Mouse (Mus musculus) cerebellum, adult 2 months (tissue): ENCODE measurements around the gene Itpkb. TPM values are rescaled to one million over a fixed set of nuclear protein-coding genes. Genes with fewer than 3 reads are reported as not detected.

Experiments
- DNase-seq, 2 experiments: peaks; one replicate each; pipeline ENCODE4 v3.0.0; 2021
- H3K27ac ChIP-seq: fragments of 200-500 bp; 2 replicates; pipeline ENCODE4 v1.5.1; 2012; ENCODE audit warnings: low read length, control low read depth, inconsistent platforms; ENCODE audit not compliant: insufficient read depth
- H3K27me3 ChIP-seq: fragments of 200-500 bp; 2 replicates; pipeline ENCODE4 v1.6.1; 2012; ENCODE audit warnings: inconsistent platforms, mild to moderate bottlenecking, low read length, moderate library complexity; ENCODE audit not compliant: control insufficient read depth, insufficient read depth
- H3K4me1 ChIP-seq: fragments of 200-500 bp; 2 replicates; pipeline ENCODE4 v1.6.1; 2011; ENCODE audit warnings: low read length; ENCODE audit not compliant: control insufficient read depth, insufficient read depth
- H3K4me3 ChIP-seq: fragments of 200-500 bp; replicated peaks from 2 replicates; pipeline ENCODE3; 2011; ENCODE audit warnings: mild to moderate bottlenecking, low read depth, low read length, control low read depth; ENCODE audit not compliant: insufficient read depth
- CTCF ChIP-seq: fragments of 200-500 bp; IDR thresholded peaks from 2 replicates; pipeline ENCODE4 v1.5.1; 2011; ENCODE audit warnings: low read depth, mild to moderate bottlenecking, control low read depth, low read length, moderate library complexity, borderline replicate concordance; ENCODE audit not compliant: insufficient read depth
- POLR2A ChIP-seq: fragments of 200-500 bp; IDR thresholded peaks from 2 replicates; pipeline ENCODE4 v1.6.1; 2011; ENCODE audit warnings: low read length, control low read depth, borderline replicate concordance; ENCODE audit not compliant: insufficient read depth
- WGBS: fragments of 180-500 bp; shearing (Covaris S2); methylation state at CpG from one replicate; pipeline ENCODE4 v1.1.7; 2018; 5-methylcytosine and 5-hydroxymethylcytosine counted together
- polyA plus RNA-seq: library from polyadenylated mRNA; depleted of rRNA; stranded (reverse); fragments of >200 nt; gene quantifications from 2 replicates; pipeline ENCODE4 v1.2.3, GENCODE M21; 2012

Itpkb gene
- polyA plus RNA-seq, 1 experiment = 34.1 TPM

DNA sequence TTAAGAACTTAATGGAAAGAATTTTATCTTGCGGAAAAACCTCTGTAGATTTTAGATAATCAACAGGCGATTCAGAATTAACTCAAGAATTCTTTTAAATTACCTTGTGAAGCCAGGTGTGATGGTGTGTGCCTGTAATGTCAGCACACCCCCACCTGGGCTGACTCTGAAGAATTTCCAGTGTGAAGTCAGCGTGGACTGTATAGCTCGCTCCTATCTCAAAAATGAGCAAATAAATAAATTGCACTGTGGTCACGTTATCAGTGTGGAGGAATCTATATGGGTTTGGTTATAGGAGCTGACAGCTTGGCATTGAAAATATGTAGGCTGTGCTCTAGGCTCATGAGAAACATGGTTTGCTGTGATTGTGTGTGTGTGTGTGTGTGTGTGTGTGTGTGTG, 8.9 kb downstream of the Itpkb start:
- WGBS = 93% methylated on average over 5 of the region's 5 CpGs
- Histone ChIP-seq H3K27me3 (no peaks in the 10 kb centered on the region), H3K4me1 (peaks cover 6% of the 10 kb centered on the region), H3K4me3 (no peak overlapping the region), H3K27ac (no peak overlapping the region)
- DNase-seq = no peak
- TF ChIP-seq CTCF (no peak), POLR2A (no peak)

DNA sequence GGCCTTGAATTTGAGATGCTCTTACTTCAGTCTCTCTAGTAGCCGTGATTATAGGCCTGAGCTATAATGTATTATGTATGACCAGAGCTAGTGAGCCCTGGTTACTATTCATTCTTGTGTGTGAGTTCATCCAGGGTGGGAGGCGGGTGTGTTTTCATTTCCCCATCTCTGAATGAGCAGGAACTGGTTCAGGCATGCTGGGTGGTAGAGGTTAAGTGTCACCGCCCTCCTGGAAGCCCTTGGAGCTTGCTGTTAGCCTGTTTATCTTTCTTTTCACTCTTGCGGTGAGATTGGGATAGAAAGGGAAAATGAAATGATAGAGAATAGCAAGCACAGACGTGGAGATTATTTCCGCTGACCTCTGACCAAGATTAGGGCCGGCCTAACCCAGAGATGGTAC, 12.7 kb downstream of the Itpkb start:
- 88% methylated on average over 7 of the region's 7 CpGs for WGBS
- TF ChIP-seq POLR2A (no peak), CTCF (no peak)
- H3K4me3 ChIP-seq = no peak overlapping the region
- H3K4me1 ChIP-seq = 0 out of 2 replicates have a peak, but pooled peaks cover 4% of the 10 kb centered on the region
- DNase-seq = no peak
- H3K27ac ChIP-seq = no peak overlapping the region
- no peaks in the 10 kb centered on the region for H3K27me3 ChIP-seq

DNA sequence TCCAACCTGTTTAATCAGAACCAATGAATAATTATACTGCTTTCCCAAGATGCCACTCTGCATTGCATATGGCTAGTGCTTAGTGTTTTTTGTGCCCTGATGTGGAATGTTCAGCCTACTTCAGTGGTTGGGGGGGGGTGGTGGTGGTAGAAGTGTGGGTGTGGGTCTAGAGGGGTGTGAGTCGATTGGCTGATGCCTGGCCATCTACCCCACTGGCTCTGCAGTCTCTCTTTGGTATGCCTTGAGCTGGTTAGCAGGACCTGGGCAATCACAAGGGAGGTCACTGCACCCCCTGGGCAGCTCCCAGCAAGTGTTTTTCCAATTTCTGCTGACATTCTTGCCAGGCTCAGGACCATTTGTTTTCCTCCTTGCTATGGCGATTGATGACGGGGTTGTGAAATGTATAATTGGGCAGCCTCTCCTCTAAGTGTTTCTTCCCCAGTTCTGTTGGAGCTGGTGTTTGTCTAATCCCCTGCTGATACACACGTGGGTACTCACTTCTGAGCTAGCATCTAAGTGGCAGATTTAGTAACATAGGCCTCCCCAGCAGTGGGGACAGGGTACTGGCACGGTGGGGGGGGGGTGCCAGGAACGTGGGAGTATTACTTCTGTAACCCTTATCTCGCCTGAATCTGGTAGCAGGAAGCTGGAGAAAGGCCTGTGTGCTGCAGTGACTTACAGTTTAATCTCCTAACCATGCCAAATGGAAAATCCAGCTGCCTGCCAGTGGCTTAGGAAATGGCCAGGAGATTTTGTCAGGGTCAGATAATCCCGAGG, 13.3 kb downstream of the Itpkb start:
- 64% methylated on average over 8 of the region's 8 CpGs for WGBS
- 0 out of 2 replicates have a peak, but pooled peaks cover 4% of the 10 kb centered on the region for H3K4me1 ChIP-seq
- DNase-seq = no peak
- H3K27me3 ChIP-seq = no peaks in the 10 kb centered on the region
- no peak for TF ChIP-seq POLR2A
- TF ChIP-seq CTCF = no peak
- no peak overlapping the region for H3K4me3 ChIP-seq
- H3K27ac ChIP-seq = no peak overlapping the region

DNA sequence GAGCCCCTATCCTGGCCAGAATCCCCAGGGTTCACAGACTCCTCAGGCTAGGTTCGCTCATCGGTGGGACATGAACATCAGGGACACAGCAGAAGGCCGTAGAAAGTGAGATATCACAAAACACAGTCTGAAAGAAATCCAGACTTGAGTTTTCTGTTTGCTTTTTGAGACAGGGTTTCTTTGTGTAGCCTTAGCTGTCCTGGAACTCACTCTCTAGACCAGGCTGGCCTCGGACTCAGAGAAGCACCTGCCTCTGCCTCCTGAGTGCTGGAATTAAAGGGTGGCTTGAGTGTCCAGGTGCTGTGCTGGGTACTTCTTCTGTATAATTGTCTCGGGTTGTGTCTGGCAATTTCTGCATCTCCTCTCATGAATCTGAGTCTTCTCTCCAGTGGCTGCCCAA, 14.8 kb downstream of the Itpkb start:
- no peak for DNase-seq
- WGBS = 79% methylated on average over 5 of the region's 5 CpGs
- 0 out of 2 replicates have a peak, but pooled peaks cover 4% of the 10 kb centered on the region for H3K4me1 ChIP-seq
- H3K4me3 ChIP-seq = no peak overlapping the region
- H3K27me3 ChIP-seq = no peaks in the 10 kb centered on the region
- H3K27ac ChIP-seq = no peak overlapping the region
- TF ChIP-seq CTCF (no peak), POLR2A (no peak)

DNA sequence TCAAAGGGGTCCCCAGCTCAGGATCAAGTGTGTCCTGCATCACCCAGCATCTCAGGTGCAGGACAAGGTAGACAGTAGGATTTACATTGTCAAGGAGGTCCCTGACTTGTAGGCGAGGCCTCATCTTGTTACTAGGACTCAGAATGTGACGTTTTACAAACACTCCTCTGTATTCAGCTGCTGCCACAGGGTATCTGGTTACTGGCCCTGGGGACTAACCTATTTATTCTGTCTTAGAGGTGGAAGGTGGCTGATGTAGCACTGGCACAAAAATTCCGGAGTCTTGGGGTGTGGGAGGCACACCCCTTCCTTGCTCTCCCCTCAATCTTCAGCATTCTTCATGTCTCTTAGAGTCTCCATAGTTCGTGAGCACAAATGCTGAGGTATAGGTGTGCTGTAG, 16.8 kb downstream of the Itpkb start:
- no peak for TF ChIP-seq POLR2A
- TF ChIP-seq CTCF = no peak
- Histone ChIP-seq H3K4me1 (0 out of 2 replicates have a peak, but pooled peaks cover 4% of the 10 kb centered on the region), H3K27me3 (no peaks in the 10 kb centered on the region), H3K27ac (no peak overlapping the region), H3K4me3 (no peak overlapping the region)
- 88% methylated on average over 4 of the region's 4 CpGs for WGBS
- DNase-seq = no peak

DNA sequence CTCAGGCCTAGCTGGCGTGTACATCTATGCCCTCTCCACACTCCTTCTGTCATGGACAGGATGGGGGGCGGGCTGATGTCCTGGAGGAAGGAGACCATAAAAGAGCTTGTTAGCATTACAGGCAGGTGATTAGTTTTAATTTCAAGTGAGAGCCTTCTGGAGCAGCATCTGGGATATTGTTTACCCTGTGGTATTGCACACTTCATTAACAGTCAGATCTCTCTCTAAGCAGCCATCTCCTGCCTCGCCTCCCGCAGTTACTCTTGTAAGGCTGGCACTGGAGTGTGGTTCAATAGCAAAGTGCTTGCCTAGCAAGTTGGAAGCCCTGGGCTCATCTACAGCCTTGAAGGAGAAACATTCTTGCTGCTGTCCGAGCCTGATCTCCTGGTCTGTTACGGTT, 17.6 kb downstream of the Itpkb start:
- WGBS = 88% methylated on average over 6 of the region's 6 CpGs
- DNase-seq = no peak
- H3K4me3 ChIP-seq = no peak overlapping the region
- TF ChIP-seq POLR2A (no peak), CTCF (no peak)
- H3K27ac ChIP-seq = no peak overlapping the region
- H3K4me1 ChIP-seq = 0 out of 2 replicates have a peak, but pooled peaks cover 4% of the 10 kb centered on the region
- H3K27me3 ChIP-seq = no peaks in the 10 kb centered on the region

DNA sequence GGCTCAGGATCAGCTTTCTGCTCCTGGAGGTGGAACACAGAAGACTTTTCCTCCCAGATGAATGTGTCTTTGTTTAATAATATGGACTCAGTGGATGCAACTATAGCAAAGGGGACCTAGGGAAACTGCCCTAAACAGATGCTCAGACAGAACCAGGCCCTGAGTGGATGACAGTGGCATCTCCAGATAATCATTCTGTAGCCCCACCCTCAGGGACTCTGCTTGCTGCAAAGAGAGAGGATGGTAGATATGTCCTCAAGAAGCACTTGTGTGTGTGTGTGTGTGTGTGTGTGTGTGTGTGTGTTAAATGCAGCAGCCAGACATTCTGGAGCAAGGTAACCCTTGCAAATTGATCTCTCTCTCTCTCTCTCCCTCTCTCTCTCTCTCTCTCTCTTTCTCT, 18.8 kb downstream of the Itpkb start:
- Histone ChIP-seq H3K4me1 (0 out of 2 replicates have a peak, but pooled peaks cover 4% of the 10 kb centered on the region), H3K4me3 (no peak overlapping the region), H3K27me3 (no peaks in the 10 kb centered on the region), H3K27ac (no peak overlapping the region)
- TF ChIP-seq CTCF (no peak), POLR2A (no peak)
- DNase-seq = no peak

DNA sequence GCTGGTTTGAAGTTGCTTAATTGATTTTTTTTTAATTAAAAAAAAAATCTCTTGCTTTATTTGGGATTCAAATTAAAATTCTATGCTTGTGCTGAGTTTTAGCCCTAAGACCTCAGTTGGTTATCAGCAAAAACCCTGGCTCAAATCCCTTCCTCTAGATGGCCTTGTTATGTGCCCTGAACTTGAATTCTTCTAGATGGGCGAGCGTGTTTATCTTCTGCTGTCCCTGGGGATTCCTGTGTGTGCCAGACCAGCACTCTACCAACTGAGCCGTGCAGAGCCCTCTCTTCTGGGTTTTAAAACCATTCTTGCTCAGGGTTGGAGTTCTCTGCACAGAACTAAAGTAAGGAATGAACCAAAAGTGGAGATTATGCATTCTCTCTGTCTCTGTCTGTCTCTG, 22.0 kb downstream of the Itpkb start:
- WGBS = 46% methylated on average over 3 of the region's 3 CpGs
- no peak for DNase-seq
- TF ChIP-seq POLR2A (no peak), CTCF (no peak)
- Histone ChIP-seq H3K4me3 (no peak overlapping the region), H3K27ac (no peak overlapping the region), H3K4me1 (no peaks in the 10 kb centered on the region), H3K27me3 (no peaks in the 10 kb centered on the region)
